Mouse (Mus musculus): ENCODE data around the gene Ogfod2. TPM values are rescaled to one million over a fixed set of nuclear protein-coding genes. Genes with fewer than 3 reads are reported as not detected.

Gene Ogfod2
- polyA plus RNA-seq, 1 experiment from 2014 or later: 27.7 TPM

DNA sequence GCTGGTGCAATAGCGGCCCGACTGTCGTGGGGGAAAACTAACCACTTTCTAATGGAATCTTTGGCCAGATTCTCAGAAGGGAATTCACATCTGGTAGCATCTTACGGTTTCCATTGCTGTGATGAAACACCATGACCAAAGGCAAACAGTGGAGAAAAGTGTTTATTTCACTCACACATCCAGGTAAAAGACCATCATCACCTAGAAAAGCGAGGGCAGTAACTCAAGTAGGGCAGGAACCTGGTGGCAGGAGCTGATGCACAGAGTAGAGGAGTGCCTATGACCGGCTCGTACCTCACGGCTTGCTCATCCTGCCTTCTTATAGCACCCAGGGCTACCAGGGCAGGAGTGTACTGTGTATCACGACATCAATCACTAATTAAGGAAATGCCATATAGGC, 8.5 kb upstream of the Ogfod2 start:
- WGBS: 91% methylated on average over 9 of the region's 9 CpGs
- no peak for ATAC-seq (ENCODE audit: insufficient read depth, low FRiP score)
- H3K36me3 ChIP-seq (ENCODE audit: control insufficient read depth, insufficient read depth, low read length): no peaks in the 10 kb centered on the region

GRCm38 (mm10) chr5:124111077-124111741, 888 bp upstream of the Ogfod2 start:
- no peak; the same call in 1 of the 2 replicates for ATAC-seq (ENCODE audit: insufficient read depth, low FRiP score)
- Histone ChIP-seq H3K27ac (ENCODE audit: low read length) (peak overlapping the region; percentile 70), H3K4me2 (ENCODE audit: low read depth, low read length) (peak overlapping the region; percentile 89), H3K36me3 (ENCODE audit: control insufficient read depth, insufficient read depth, low read length) (no peaks in the 10 kb centered on the region), H3K9ac (ENCODE audit: low read length) (peak overlapping the region; percentile 72), H3K9me3 (replicated peaks; ENCODE audit: control insufficient read depth, low read length) (no peaks in the 10 kb centered on the region), H3K4me3 (replicated peaks; ENCODE audit: low read length) (peak overlapping the region; percentile 79), H3K4me1 (ENCODE audit: control insufficient read depth, insufficient read depth, low read length) (peaks cover 11% of the 10 kb centered on the region), H3K27me3 (ENCODE audit: control insufficient read depth, insufficient read depth, low read length) (no peaks in the 10 kb centered on the region)
- 21% methylated on average over 17 of the region's 17 CpGs for WGBS

More for the DNA sequence above, 8.5 kb upstream of the Ogfod2 start:
- Histone ChIP-seq H3K4me2 (ENCODE audit: low read depth, low read length) (no peak overlapping the region), H3K9me3 (replicated peaks; ENCODE audit: control insufficient read depth, low read length) (no peaks in the 10 kb centered on the region), H3K27ac (ENCODE audit: low read length) (no peak overlapping the region), H3K27me3 (ENCODE audit: control insufficient read depth, insufficient read depth, low read length) (no peaks in the 10 kb centered on the region), H3K4me1 (ENCODE audit: control insufficient read depth, insufficient read depth, low read length) (no peaks in the 10 kb centered on the region), H3K9ac (ENCODE audit: low read length) (no peak overlapping the region), H3K4me3 (replicated peaks; ENCODE audit: low read length) (no peak overlapping the region)

GRCm38 (mm10) chr5:124112531-124112930, 434 bp downstream of the Ogfod2 start:
- Histone ChIP-seq H3K9ac (ENCODE audit: low read length) (peak overlapping the region; percentile 79), H3K36me3 (ENCODE audit: control insufficient read depth, insufficient read depth, low read length) (no peaks in the 10 kb centered on the region), H3K9me3 (replicated peaks; ENCODE audit: control insufficient read depth, low read length) (no peaks in the 10 kb centered on the region), H3K4me2 (ENCODE audit: low read depth, low read length) (peak overlapping the region; percentile 89), H3K27ac (ENCODE audit: low read length) (peak overlapping the region; percentile 82), H3K27me3 (ENCODE audit: control insufficient read depth, insufficient read depth, low read length) (no peaks in the 10 kb centered on the region), H3K4me1 (ENCODE audit: control insufficient read depth, insufficient read depth, low read length) (peaks cover 22% of the 10 kb centered on the region), H3K4me3 (replicated peaks; ENCODE audit: low read length) (peak overlapping the region; percentile 79)
- ATAC-seq (ENCODE audit: insufficient read depth, low FRiP score): no peak; the same call in 1 of the 2 replicates
- 2% methylated on average over 18 of the region's 18 CpGs for WGBS

DNA sequence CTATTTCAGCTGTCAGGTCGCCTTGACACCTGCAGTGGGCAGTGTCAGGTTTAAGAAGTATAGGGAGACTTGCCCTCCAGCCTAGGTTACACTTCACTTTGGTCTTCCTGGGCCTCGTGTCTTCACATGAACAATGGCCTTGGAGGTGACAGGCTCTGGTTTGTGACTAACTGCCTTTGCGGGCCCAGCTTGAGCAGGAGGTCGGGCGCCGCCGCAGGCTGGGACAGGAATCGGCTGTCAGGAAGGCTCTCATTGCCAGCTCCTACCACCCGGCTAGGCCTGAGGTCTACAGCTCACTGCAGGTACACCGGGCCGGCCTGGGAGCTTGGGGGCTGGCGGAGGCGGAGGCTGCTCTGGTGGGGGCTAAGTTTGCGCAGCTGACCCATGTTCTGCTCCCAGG, 933 bp downstream of the Ogfod2 start:
- Histone ChIP-seq H3K36me3 (ENCODE audit: control insufficient read depth, insufficient read depth, low read length) (peaks cover 3% of the 10 kb centered on the region; the same call in 1 of the 2 replicates), H3K4me1 (ENCODE audit: control insufficient read depth, insufficient read depth, low read length) (peaks cover 25% of the 10 kb centered on the region), H3K9ac (ENCODE audit: low read length) (peak overlapping the region; percentile 79), H3K4me3 (replicated peaks; ENCODE audit: low read length) (peak overlapping the region; percentile 79), H3K27me3 (ENCODE audit: control insufficient read depth, insufficient read depth, low read length) (no peaks in the 10 kb centered on the region), H3K9me3 (replicated peaks; ENCODE audit: control insufficient read depth, low read length) (no peaks in the 10 kb centered on the region), H3K27ac (ENCODE audit: low read length) (peak overlapping the region; percentile 82), H3K4me2 (ENCODE audit: low read depth, low read length) (peak overlapping the region; percentile 89)
- WGBS: 12% methylated on average over 14 of the region's 14 CpGs
- ATAC-seq (ENCODE audit: insufficient read depth, low FRiP score): no peak

DNA sequence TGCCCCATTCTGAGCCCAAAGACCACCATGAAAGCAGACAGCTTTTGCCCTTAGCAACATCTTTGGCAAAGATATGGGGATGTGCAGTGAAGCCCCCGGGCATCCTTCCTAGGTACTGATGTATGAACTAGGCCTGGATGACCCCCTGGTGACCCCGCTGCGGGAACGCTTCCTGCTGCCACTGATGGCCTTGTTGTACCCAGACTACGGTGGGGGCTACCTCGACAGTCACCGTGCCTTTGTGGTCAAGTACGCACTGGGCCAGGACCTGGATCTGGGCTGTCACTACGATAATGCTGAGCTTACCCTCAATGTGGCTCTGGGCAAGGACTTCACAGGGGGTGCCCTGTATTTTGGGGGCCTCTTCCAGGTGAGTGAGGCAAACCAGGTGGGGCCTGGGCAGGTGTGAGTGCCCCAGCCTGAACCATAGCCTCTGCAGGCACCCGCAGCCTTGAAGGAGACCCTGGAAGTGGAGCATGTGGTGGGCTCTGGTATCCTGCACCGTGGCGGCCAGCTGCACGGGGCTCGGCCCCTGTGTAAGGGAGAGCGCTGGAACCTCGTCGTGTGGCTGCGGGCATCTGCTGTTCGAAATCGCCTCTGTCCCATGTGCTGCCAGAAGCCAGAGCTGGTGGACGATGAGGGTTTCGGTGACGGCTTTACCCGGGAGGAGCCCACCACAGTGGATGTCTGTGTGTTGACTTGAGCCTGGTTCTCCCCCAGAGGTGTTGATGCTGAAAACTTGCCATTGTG, 2.4 kb downstream of the Ogfod2 start:
- no peaks in the 10 kb centered on the region for H3K27me3 ChIP-seq (ENCODE audit: control insufficient read depth, insufficient read depth, low read length)
- H3K9me3 ChIP-seq (replicated peaks; ENCODE audit: control insufficient read depth, low read length): no peaks in the 10 kb centered on the region
- WGBS: 90% methylated on average over 24 of the region's 24 CpGs
- H3K36me3 ChIP-seq (ENCODE audit: control insufficient read depth, insufficient read depth, low read length): peaks cover 3% of the 10 kb centered on the region; the same call in 1 of the 2 replicates
- H3K4me1 ChIP-seq (ENCODE audit: control insufficient read depth, insufficient read depth, low read length): peaks cover 25% of the 10 kb centered on the region
- no peak overlapping the region for H3K4me3 ChIP-seq (replicated peaks; ENCODE audit: low read length)
- H3K4me2 ChIP-seq (ENCODE audit: low read depth, low read length): no peak overlapping the region
- no peak overlapping the region for H3K9ac ChIP-seq (ENCODE audit: low read length)
- ATAC-seq (ENCODE audit: insufficient read depth, low FRiP score): no peak
- no peak overlapping the region for H3K27ac ChIP-seq (ENCODE audit: low read length)

- H3K4me1 ChIP-seq (ENCODE audit: control insufficient read depth, insufficient read depth, low read length): peaks cover 25% of the 10 kb centered on the region
- no peak for ATAC-seq (ENCODE audit: insufficient read depth, low FRiP score)
- no peaks in the 10 kb centered on the region for H3K9me3 ChIP-seq (replicated peaks; ENCODE audit: control insufficient read depth, low read length)
- H3K27ac ChIP-seq (ENCODE audit: low read length): no peak overlapping the region
- 23% methylated on average over 7 of the region's 7 CpGs for WGBS
- H3K36me3 ChIP-seq (ENCODE audit: control insufficient read depth, insufficient read depth, low read length): peaks cover 3% of the 10 kb centered on the region; the same call in 1 of the 2 replicates
- H3K4me3 ChIP-seq (replicated peaks; ENCODE audit: low read length): peak overlapping the region; percentile 95
- H3K27me3 ChIP-seq (ENCODE audit: control insufficient read depth, insufficient read depth, low read length): no peaks in the 10 kb centered on the region
- H3K9ac ChIP-seq (ENCODE audit: low read length): peak overlapping the region; percentile 98
- peak overlapping the region; percentile 96 for H3K4me2 ChIP-seq (ENCODE audit: low read depth, low read length)
Measured at GRCm38 (mm10) chr5:124115531-124115930, 3.4 kb downstream of the Ogfod2 start.

DNA sequence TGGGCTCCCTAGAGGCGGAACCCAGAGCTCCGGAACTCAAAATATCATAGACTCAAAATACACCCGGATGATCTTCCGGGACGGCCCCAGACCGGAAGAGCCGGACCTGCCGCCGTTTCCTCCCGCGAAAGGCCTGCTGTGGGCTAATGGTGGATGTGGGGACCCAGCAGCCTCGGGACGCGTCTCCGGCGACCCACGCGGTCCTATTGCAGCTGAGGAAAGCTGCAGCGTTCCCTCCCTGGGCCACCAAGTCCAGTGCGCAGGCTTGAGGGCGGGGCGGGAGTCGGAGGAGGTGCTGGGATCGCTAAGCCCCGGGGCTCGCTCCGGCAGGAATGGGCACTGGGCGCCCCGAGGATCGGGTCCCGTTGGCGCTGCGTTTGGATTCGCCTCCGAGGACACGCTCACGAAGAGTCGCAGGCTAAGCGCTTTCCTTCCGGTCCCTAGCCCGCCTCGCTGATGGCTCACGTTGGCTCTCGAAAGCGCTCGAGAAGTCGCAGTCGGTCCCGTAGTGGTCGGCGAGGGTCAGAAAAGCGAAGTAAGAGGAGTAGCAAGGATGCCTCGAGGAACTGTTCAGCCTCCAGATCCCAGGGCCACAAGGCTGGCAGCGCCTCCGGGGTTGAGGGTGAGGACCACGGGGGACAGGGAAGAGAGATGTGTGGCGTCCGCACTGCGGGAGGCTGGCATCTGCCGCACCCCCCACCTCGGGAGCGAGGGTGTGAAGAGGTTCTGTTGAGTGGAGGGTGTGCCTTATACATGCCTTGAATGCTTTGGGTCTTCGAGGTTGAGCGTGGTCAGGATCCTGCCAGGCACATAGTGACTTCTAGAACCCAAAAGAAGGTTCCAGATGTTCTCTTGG, 4.1 kb downstream of the Ogfod2 start, which contains the start of gene Arl6ip4:
TSS of gene Arl6ip4 (plus strand) at position 100 of the 856 bp plus-strand sequence.
- WGBS: 1% methylated on average over 63 of the region's 64 CpGs
- Histone ChIP-seq H3K27ac (ENCODE audit: low read length) (peak within 1 kb of the TSS; percentile 76), H3K9ac (ENCODE audit: low read length) (peak within 1 kb of the TSS; percentile 98), H3K36me3 (ENCODE audit: control insufficient read depth, insufficient read depth, low read length) (peaks cover 3% of the 10 kb centered on the region; the same call in 1 of the 2 replicates), H3K4me3 (replicated peaks; ENCODE audit: low read length) (peak within 1 kb of the TSS; percentile 95), H3K4me1 (ENCODE audit: control insufficient read depth, insufficient read depth, low read length) (peaks cover 21% of the 10 kb centered on the region), H3K9me3 (replicated peaks; ENCODE audit: control insufficient read depth, low read length) (no peaks in the 10 kb centered on the region), H3K27me3 (ENCODE audit: control insufficient read depth, insufficient read depth, low read length) (no peaks in the 10 kb centered on the region), H3K4me2 (ENCODE audit: low read depth, low read length) (peak within 1 kb of the TSS; percentile 96)
- ATAC-seq (ENCODE audit: insufficient read depth, low FRiP score): no peak

GRCm38 (mm10) chr5:124119204-124119603, 7.1 kb downstream of the Ogfod2 start:
- H3K36me3 ChIP-seq (ENCODE audit: control insufficient read depth, insufficient read depth, low read length): peaks cover 3% of the 10 kb centered on the region; the same call in 1 of the 2 replicates
- no peak overlapping the region for H3K27ac ChIP-seq (ENCODE audit: low read length)
- H3K4me2 ChIP-seq (ENCODE audit: low read depth, low read length): no peak overlapping the region
- no peak overlapping the region for H3K4me3 ChIP-seq (replicated peaks; ENCODE audit: low read length)
- no peaks in the 10 kb centered on the region for H3K9me3 ChIP-seq (replicated peaks; ENCODE audit: control insufficient read depth, low read length)
- peaks cover 14% of the 10 kb centered on the region for H3K4me1 ChIP-seq (ENCODE audit: control insufficient read depth, insufficient read depth, low read length)
- H3K27me3 ChIP-seq (ENCODE audit: control insufficient read depth, insufficient read depth, low read length): no peaks in the 10 kb centered on the region
- H3K9ac ChIP-seq (ENCODE audit: low read length): no peak overlapping the region
- WGBS: 67% methylated on average over 5 of the region's 5 CpGs
- no peak for ATAC-seq (ENCODE audit: insufficient read depth, low FRiP score)
